Mouse (Mus musculus) kidney, embryonic 16.5 days (tissue): Measurements from ENCODE around the gene Adamts4. TPM values are rescaled to one million over a fixed set of nuclear protein-coding genes. Genes with fewer than 3 reads are reported as not detected.
A peak's percentile ranks its signal among the peaks of the same experiment; 100 is the strongest.
"Not testable (repeated sequence)": the region's sequence is repeated elsewhere in the genome, so short reads cannot be mapped to it uniquely, and the experiment has no call there.

Source experiments
- ATAC-seq: fragments of 200-750 bp; cut with Nextera tagmentation; 2 replicates; pipeline ENCODE4 v1.8.0; 2017; ENCODE audit warnings: moderate TSS enrichment; ENCODE audit not compliant: low FRiP score, low TSS enrichment
- H3K27ac ChIP-seq: fragments of 300-500 bp; sonication (generic); 2 replicates; pipeline ENCODE4 v1.5.1; 2014; ENCODE audit warnings: low read length
- H3K27me3 ChIP-seq: fragments of 300-500 bp; sonication (generic); 2 replicates; pipeline ENCODE4 v1.6.1; 2014; ENCODE audit warnings: low read length, control low read depth, mixed read lengths; ENCODE audit not compliant: insufficient read depth
- H3K36me3 ChIP-seq: fragments of 300-500 bp; sonication (generic); 2 replicates; pipeline ENCODE4 v1.6.1; 2014; ENCODE audit warnings: low read length, control low read depth, mixed read lengths; ENCODE audit not compliant: insufficient read depth
- H3K4me1 ChIP-seq: fragments of 300-500 bp; sonication (generic); 2 replicates; pipeline ENCODE4 v1.6.1; 2014; ENCODE audit warnings: low read length, control low read depth, mixed read lengths; ENCODE audit not compliant: insufficient read depth
- H3K4me2 ChIP-seq: fragments of 300-500 bp; sonication (generic); replicated peaks from 2 replicates; pipeline ENCODE4 v1.6.1; 2014; ENCODE audit warnings: low read depth, low read length
- H3K4me3 ChIP-seq: fragments of 300-500 bp; sonication (generic); 2 replicates; pipeline ENCODE4 v1.5.1; 2014; ENCODE audit warnings: mild to moderate bottlenecking, low read length
- H3K9ac ChIP-seq: fragments of 300-500 bp; sonication (generic); replicated peaks from 2 replicates; pipeline ENCODE4 v1.6.1; 2014; ENCODE audit warnings: low read length
- H3K9me3 ChIP-seq: fragments of 300-500 bp; sonication (generic); 2 replicates; pipeline ENCODE4 v1.6.1; 2016; ENCODE audit warnings: low read length, control low read depth
- WGBS: fragments of 180-500 bp; shearing (Covaris S2); extraction: QIAGEN DNeasy Blood & Tissue Kit; methylation state at CpG from one replicate; pipeline ENCODE4 v1.1.7; 2014; 5-methylcytosine and 5-hydroxymethylcytosine counted together
- polyA plus RNA-seq: library from polyadenylated mRNA; unstranded; fragments of >200 nt; fragmentation: Nextera tagmentation; extraction: Ambion mirVana; gene quantifications from 2 replicates; pipeline ENCODE4 v1.2.1, GENCODE M21; 2015

Adamts4 gene
- polyA plus RNA-seq, 1 experiment from 2014 or later, result 13.4 TPM

DNA sequence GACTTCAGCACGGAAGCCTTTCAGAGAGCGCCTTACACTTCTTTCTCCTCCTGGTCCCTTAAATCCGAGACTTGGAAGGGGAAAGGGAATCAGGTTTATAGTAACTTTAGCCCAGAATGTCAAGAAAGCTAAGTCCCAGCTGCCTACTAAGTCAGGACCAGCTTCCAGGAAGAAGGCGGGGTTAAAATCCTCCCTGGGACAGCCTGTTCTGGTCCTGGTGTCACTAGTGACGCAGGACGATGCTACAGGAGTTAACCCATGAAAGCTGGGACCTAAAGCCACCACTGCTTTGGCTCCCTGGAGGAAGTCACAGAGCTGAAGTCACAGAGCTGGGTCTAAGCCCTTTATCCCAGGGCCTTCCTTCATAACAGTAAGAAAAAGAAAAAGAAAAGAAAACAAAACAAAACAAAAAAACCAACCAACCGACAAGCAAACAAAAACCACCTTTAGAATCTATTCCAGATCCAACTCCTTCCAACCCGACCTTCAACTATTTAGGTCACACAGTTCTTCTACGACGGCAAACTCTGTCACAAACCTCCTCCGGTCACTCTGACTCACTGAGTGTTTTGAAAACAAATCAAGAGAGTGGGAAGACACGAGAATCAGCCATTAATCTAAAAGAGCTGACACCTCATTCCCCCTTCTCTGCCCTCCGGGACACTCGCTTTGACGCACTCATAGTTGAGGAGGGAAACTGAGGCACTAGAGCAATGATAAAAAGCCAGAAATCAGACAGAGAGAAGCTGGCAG lies 10.1 kb upstream of the Adamts4 start:
- 0 out of 2 replicates have a peak, but pooled peaks have one; percentile 56 for ATAC-seq
- Histone ChIP-seq H3K4me1 (0 out of 2 replicates have a peak, but pooled peaks cover 3% of the 10 kb centered on the region), H3K36me3 (peaks cover 80% of the 10 kb centered on the region), H3K9ac (0 out of 2 replicates have a peak overlapping the region, but pooled peaks have one; percentile 35), H3K4me3 (no peak overlapping the region), H3K27me3 (no peaks in the 10 kb centered on the region), H3K4me2 (no peak overlapping the region), H3K9me3 (no peaks in the 10 kb centered on the region), H3K27ac (no peak overlapping the region; the same call in 1 of the 2 replicates)
- WGBS, result 45% methylated on average over 15 of the region's 15 CpGs

DNA sequence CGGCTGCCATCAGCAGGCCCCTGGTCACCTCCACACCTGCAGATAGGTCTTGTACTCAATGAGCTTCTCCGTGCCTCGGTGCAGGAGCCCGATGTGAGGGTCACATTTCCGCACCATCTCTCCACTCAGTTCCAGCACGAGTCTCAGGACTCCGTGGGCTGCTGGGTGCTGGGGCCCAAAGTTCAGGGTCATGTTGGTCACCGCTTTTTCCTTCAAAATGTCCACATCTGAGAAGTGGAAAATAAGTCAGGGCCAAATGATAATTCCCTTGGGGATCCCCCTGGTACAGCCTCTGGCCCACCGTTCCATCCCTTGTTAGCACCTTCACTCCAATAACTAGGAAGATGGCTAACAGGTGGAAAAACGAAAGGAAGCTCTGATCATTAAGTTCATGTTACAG lies 9.3 kb upstream of the Adamts4 start:
- peaks cover 9% of the 10 kb centered on the region for H3K4me1 ChIP-seq
- no peaks in the 10 kb centered on the region for H3K9me3 ChIP-seq
- no peak overlapping the region for H3K4me2 ChIP-seq
- WGBS, result 83% methylated on average over 10 of the region's 10 CpGs
- no peaks in the 10 kb centered on the region for H3K27me3 ChIP-seq
- ATAC-seq, result no peak
- no peak overlapping the region for H3K4me3 ChIP-seq
- no peak overlapping the region for H3K27ac ChIP-seq
- peaks cover 78% of the 10 kb centered on the region for H3K36me3 ChIP-seq
- H3K9ac ChIP-seq, result no peak overlapping the region

DNA sequence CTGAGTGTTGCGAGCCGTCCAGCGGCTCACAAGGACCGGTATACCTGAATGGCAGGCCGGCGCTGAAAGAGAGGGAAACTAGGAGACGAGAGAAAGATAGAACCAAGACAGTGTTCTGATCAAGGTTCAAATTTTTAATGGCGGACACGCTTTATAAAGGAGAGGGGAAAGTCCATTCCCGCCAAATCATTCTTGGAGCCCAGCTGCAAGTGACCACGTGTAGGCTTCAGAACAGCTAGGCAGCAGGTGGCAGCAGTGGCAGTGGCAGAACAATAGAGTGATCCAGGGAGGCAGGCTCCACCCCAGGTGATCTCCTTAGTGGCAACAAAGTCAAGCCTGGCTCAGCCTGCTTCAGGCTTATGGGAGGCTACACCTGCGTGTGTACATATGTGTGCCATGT lies 8.3 kb upstream of the Adamts4 start:
- not testable (repeated sequence) for H3K9me3 ChIP-seq, ATAC-seq, H3K4me2 ChIP-seq, H3K4me3 ChIP-seq, H3K27ac ChIP-seq, H3K9ac ChIP-seq, H3K27me3 ChIP-seq
- peaks cover 69% of the 10 kb centered on the region for H3K36me3 ChIP-seq
- peaks cover 14% of the 10 kb centered on the region for H3K4me1 ChIP-seq
- 84% methylated on average over 12 of the region's 12 CpGs for WGBS

DNA sequence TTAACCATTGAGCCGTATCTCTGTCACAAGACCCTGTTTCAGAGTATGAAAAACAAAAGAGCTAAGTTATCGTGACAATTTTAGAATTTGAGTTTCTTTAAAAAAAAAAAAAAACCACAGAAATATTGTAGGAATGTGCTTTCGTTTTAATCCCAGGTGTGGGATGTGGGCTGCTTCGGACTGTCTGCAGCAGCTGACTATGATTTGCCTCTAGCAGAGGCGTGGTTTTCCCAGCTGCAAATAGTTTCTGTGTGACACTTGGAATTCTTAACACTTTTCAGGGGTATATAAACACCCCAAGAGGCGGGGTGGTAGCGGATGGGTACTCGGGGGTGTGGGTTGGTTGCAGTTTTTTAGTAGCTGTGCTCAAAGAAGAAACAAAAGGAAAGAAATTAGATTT lies 4.9 kb upstream of the Adamts4 start:
- no peak for ATAC-seq
- H3K9ac ChIP-seq, result no peak overlapping the region
- H3K9me3 ChIP-seq, result no peaks in the 10 kb centered on the region
- H3K36me3 ChIP-seq, result peaks cover 39% of the 10 kb centered on the region
- H3K4me3 ChIP-seq, result no peak overlapping the region
- no peak overlapping the region for H3K4me2 ChIP-seq
- no peak overlapping the region for H3K27ac ChIP-seq
- H3K27me3 ChIP-seq, result no peaks in the 10 kb centered on the region
- 89% methylated on average over 8 of the region's 8 CpGs for WGBS
- H3K4me1 ChIP-seq, result peaks cover 40% of the 10 kb centered on the region

DNA sequence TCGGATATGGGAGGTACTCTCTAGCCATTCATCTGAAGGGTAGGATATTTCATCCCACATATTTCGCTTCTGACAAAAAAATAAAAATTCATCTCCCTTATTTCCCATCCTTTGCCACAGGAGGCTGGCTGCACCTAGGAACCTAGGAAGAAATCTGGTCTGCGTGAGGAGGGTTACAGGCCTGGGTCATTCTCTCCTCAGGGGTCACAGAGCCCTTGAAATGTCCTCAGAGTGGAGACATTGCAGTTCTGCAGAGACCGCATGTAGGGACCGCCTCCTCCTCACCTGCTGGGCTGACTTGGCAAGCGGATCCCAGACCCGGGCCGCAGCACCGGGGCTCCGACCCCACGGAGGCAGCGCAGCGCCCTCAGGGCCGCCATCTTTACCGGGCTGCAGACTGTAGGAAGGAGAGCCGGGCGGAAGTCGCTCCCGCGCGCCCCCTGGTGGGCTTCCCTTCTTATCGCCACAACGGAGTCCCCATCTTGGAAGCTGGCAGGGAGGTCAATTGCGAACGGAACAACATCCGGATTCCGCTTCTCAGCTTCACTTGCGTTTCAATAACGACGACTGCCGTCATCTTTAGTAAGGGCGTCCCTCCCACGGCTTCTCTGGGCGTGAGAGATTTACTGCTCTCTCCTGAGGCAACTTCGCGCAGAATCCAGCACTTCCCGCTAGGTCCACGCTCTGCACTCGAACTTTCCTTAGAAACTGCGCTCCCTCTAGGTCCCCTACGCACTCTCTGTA lies 3.3 kb upstream of the Adamts4 start:
- Histone ChIP-seq H3K36me3 (peaks cover 32% of the 10 kb centered on the region), H3K9ac (peak overlapping the region; percentile 97), H3K27me3 (no peaks in the 10 kb centered on the region), H3K4me2 (peak overlapping the region; percentile 87), H3K4me3 (peak overlapping the region; percentile 93), H3K27ac (peak overlapping the region; percentile 95), H3K9me3 (no peaks in the 10 kb centered on the region), H3K4me1 (peaks cover 53% of the 10 kb centered on the region)
- ATAC-seq, result peak; percentile 86
- WGBS, result under 1% methylated on average over 41 of the region's 41 CpGs

DNA sequence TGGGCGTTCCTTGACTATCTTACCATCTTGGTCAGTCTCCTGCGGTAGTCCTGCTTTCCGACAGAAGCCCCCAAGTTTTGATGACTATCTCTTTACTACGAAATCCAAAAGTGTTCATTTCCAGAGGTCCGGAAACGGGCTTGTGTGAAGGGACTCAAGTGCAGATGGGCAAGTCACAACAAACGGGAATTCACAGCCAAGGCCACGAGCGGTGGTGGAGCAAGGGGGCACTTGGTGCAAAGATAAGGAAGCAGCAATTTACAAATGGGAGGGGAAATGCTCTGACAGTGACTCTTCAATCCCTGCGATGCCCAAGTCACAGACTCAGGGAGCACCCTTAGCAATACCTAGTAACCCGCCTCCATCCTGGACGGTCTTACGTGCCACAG lies 2.8 kb upstream of the Adamts4 start:
- Histone ChIP-seq H3K9ac (peak overlapping the region; percentile 60), H3K4me1 (peaks cover 59% of the 10 kb centered on the region), H3K4me2 (peak overlapping the region; percentile 68), H3K27ac (peak overlapping the region; percentile 95), H3K9me3 (no peaks in the 10 kb centered on the region), H3K36me3 (peaks cover 29% of the 10 kb centered on the region), H3K4me3 (peak overlapping the region; percentile 93), H3K27me3 (no peaks in the 10 kb centered on the region)
- 0 out of 2 replicates have a peak, but pooled peaks have one; percentile 1 for ATAC-seq
- WGBS, result 9% methylated on average over 13 of the region's 13 CpGs

DNA sequence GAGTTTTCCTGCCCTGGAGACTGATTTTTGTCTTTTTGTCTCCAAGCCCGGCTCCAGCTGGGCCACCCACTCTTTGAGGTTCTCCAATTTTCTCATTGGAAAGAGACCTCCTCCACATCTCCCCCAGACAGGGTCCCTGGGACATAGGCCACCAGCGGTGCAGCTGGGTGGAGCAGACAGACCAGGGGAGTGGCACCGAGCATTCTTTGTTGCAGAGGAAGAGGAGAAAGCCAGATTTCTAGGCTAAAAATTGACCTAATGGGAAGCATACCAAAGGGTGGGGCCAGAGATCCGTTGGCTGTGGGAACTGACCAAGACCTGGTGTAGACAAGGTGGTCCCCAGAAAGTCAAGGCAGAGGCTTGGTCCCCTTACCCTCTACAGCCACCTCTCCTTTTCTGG lies 2.3 kb upstream of the Adamts4 start:
- H3K4me2 ChIP-seq, result peak overlapping the region; percentile 68
- H3K4me3 ChIP-seq, result peak overlapping the region; percentile 93
- peaks cover 64% of the 10 kb centered on the region for H3K4me1 ChIP-seq
- WGBS, result 13% methylated on average over 4 of the region's 4 CpGs
- H3K27ac ChIP-seq, result peak overlapping the region; percentile 95
- H3K36me3 ChIP-seq, result peaks cover 24% of the 10 kb centered on the region
- H3K27me3 ChIP-seq, result no peaks in the 10 kb centered on the region
- H3K9ac ChIP-seq, result peak overlapping the region; percentile 60
- ATAC-seq, result no peak
- no peaks in the 10 kb centered on the region for H3K9me3 ChIP-seq

DNA sequence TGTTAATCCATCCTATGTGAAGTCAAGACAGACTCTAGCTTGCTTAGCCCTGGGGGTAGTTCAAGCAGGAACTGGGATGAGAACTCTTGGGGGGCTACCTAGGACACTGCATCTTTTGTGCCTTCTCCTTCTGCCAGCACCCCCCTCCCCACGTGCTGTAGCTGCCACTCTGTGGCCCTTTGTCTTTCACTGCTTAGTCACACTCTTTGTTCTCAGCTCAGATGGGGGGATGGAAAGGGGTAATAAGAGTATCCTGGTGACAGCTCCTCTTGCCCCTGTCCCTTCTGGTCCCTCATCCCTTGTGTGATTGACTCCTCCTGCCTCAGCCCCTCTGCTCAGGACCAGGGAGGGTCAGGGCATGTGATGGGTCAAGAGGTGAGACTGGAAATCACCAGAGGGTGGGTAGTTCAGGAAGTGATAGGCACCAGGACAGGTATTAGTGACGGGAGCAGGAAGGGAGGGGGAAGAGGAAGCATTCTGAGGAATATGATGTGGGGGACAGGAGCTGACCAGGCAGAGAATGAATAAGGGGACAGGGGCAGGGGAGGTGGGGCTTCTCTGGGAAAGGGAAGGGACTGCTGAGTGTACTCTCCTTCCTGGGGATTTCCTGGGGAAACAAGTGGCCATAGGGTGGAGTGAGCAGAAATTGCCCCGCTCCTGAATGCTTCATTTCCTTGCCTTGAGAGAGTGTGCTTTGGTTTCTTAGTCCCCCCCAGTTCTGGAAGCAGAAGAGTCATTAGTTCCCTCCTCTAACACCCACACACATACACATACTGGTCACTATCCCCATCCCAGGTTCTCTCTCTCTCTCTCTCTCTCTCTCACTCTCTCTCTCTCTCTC lies 1.6 kb upstream of the Adamts4 start:
- H3K9ac ChIP-seq, result no peak overlapping the region
- WGBS, result 35% methylated on average over 3 of the region's 3 CpGs
- no peaks in the 10 kb centered on the region for H3K9me3 ChIP-seq
- H3K27ac ChIP-seq, result peak overlapping the region; percentile 95
- no peaks in the 10 kb centered on the region for H3K27me3 ChIP-seq
- H3K4me2 ChIP-seq, result no peak overlapping the region
- H3K4me3 ChIP-seq, result no peak overlapping the region
- ATAC-seq, result no peak
- H3K4me1 ChIP-seq, result peaks cover 65% of the 10 kb centered on the region
- H3K36me3 ChIP-seq, result peaks cover 17% of the 10 kb centered on the region

DNA sequence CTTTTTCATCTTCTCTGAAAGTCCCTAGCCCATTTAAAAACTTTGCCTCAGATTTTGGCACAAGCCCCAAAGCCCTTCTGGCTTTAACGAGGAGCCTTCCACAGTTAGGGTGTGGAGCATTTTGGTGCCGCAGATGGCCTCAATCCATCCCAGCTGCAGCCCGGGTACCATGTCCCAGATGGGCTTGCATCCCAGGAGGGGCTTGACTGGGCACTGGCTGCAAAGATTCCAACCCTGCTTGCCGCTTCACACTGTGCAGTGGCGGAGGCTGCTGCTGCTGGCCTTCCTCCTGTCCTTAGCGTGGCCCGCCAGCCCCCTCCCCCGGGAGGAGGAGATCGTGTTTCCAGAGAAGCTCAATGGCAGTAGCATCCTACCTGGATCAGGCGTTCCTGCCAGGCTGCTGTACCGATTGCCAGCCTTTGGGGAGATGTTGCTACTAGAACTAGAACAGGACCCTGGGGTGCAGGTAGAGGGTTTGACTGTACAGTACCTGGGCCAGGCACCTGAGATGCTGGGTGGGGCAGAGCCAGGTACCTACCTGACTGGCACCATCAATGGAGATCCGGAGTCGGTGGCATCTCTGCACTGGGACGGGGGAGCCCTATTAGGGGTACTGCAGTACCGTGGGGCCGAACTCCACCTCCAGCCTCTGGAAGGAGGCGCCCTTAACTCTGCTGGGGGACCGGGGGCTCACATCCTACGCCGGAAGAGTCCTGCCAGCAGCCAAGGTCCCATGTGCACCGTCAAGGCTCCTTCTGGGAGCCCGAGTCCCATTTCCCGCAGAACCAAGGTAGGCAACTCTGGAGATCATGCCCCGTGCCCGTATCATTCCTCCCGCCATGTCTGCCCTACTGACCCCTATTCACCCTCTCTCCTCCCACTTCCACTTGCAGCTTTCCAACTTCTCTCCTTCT lies 716 bp downstream of the Adamts4 start, which contains the start of gene Ndufs2:
Gene Ndufs2, minus strand, starts transcription at position 709 of the 914 bp plus-strand sequence.
- H3K36me3 ChIP-seq, result peaks cover 3% of the 10 kb centered on the region
- peak within 1 kb of the TSS; percentile 89 for H3K27ac ChIP-seq
- H3K9ac ChIP-seq, result peak within 1 kb of the TSS; percentile 70
- no peaks in the 10 kb centered on the region for H3K9me3 ChIP-seq
- no peaks in the 10 kb centered on the region for H3K27me3 ChIP-seq
- peak within 1 kb of the TSS; percentile 62 for H3K4me2 ChIP-seq
- H3K4me3 ChIP-seq, result peak within 1 kb of the TSS; percentile 45
- WGBS, result 9% methylated on average over 24 of the region's 26 CpGs
- peaks cover 59% of the 10 kb centered on the region for H3K4me1 ChIP-seq
- no peak for ATAC-seq
